Mouse (Mus musculus): Measurements from ENCODE around the gene Asb17. TPM values are rescaled to one million over a fixed set of nuclear protein-coding genes. Genes with fewer than 3 reads are reported as not detected.
A peak's percentile ranks its signal among the peaks of the same experiment; 100 is the strongest.
"Not testable (repeated sequence)": the region's sequence is repeated elsewhere in the genome, so short reads cannot be mapped to it uniquely, and the experiment has no call there.

The Asb17 gene
- polyA plus RNA-seq, 1 experiment from 2014 or later: 0.12 TPM

DNA sequence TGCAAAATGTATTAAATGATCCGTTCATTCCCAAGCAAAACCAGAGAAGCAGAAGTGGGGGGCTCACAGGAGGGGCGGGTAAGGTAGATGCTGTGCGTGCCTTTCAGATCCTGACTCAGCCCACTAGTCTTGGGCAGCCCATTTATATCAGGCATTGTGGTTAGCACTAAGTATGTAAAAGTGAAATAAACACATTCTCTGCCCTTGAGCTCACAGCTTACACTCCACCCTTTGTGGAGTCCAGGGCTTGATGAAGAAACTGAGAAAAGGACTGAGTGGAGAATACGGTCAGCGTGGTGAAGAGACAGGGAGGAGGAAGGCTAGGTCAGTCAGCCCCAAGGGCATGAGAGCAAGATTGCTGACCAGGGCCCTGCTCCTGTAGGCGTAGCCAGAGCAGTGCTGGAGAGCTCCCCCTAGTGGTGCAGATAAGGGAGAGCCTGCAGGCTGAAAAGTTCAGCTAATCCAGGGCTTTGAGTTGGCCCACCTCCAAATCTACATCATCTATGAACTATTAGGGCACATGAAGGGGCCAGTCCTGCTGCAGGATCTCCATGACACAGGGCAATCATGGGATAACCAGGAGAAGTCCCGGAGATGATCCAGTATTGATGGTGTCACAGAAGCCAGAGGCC lies 8.4 kb upstream of the Asb17 start:
- Histone ChIP-seq H3K4me1 (no peaks in the 10 kb centered on the region), H3K9me3 (replicated peaks) (no peaks in the 10 kb centered on the region), H3K27ac (no peak overlapping the region), H3K4me3 (replicated peaks) (no peak overlapping the region), H3K36me3 (no peaks in the 10 kb centered on the region), H3K4me2 (no peak overlapping the region), H3K27me3 (no peaks in the 10 kb centered on the region), H3K9ac (no peak overlapping the region)
- ATAC-seq (replicated peaks; ENCODE audit: low FRiP score): 0 out of 2 replicates have a peak, but pooled peaks have one; percentile 63
- 60% methylated on average over 7 of the region's 7 CpGs for WGBS

DNA sequence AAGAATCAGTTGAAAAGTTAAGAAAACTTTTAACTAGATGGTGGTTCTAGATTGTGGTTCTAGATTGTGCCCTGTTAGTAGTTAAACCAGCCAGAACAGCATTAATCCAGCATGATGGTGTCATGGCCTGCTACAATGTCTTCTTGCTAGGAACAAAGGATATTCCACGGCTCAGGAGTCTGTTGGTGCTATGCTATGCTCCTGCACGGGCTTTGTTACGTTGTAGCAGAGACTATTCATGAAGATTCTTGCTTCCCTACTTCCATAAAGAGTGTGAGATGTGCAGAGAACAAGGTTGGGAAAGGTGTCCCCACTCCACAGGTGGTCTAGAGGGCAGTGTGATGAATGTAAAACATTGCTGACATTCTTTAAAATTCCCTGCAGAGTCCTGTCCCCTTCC lies 7.7 kb upstream of the Asb17 start:
- ATAC-seq (replicated peaks; ENCODE audit: low FRiP score): no peak
- H3K4me3 ChIP-seq (replicated peaks): no peak overlapping the region
- no peak overlapping the region for H3K4me2 ChIP-seq
- no peak overlapping the region for H3K9ac ChIP-seq
- H3K36me3 ChIP-seq: no peaks in the 10 kb centered on the region
- WGBS: 82% methylated on average over 3 of the region's 3 CpGs
- H3K9me3 ChIP-seq (replicated peaks): no peaks in the 10 kb centered on the region
- no peak overlapping the region for H3K27ac ChIP-seq
- H3K4me1 ChIP-seq: no peaks in the 10 kb centered on the region
- H3K27me3 ChIP-seq: no peaks in the 10 kb centered on the region

DNA sequence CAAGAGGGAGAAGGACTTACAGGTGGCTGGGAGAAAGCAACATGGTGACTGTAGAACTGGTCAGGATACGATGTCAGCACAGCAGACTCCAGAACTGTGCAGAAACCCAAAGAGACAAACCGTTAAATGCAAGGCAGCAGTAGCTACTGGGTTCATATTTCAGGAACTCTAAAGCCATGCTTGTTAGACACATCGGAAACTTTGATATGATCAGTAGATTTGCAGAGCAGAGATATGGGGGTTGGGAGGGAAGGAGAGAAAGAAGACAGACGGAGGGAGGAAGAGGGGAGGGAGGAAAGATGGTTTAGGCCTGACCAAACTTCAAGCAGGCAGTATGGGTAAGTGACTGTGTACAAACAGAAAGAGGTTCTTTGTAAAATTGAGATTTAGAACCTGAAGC lies 6.4 kb upstream of the Asb17 start:
- 31% methylated on average over 4 of the region's 4 CpGs for WGBS
- no peaks in the 10 kb centered on the region for H3K36me3 ChIP-seq
- H3K9me3 ChIP-seq (replicated peaks): no peaks in the 10 kb centered on the region
- no peak for ATAC-seq (replicated peaks; ENCODE audit: low FRiP score)
- no peaks in the 10 kb centered on the region for H3K27me3 ChIP-seq
- no peak overlapping the region for H3K4me3 ChIP-seq (replicated peaks)
- no peak overlapping the region for H3K27ac ChIP-seq
- no peak overlapping the region for H3K9ac ChIP-seq
- no peak overlapping the region for H3K4me2 ChIP-seq
- no peaks in the 10 kb centered on the region for H3K4me1 ChIP-seq

DNA sequence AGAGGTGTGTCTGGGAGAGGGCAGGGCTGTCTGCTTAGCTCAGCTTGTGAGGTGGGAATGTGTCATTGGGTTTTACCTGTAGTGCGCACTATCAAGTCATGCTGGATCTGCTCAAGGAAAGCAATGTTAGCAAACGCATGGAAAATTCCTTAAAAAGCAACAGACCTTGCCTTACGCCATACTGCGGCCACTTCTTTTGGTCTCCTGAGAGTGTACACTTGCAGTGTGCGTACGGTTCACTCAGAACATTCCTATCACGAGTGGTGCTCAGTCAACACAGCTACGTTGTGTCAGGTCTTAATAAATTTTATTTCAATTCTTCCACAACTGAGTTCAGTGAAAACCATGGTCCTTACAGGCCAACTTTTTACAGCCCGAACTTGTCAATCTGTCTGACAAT lies 748 bp downstream of the Asb17 start:
- WGBS: 91% methylated on average over 9 of the region's 9 CpGs

DNA sequence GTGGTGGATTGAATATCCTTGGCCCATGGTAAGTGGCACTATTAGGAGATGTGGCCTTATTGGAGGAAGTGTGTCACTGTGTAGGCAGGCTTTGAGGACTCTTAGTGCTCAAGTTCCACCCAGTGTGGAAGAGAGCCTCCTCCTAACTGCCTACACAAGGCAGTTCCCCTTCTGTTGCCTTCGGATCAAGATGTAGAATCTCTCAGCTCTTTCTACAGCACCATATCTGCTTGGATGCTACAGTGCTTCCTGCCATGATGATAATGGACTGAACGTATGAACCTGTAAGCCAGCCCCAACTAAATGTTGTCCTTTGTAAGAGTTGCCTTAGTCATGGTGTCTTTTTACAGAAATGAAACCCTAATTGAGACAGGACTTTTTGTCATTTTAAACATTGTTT lies 1.5 kb downstream of the Asb17 start:
- H3K27me3 ChIP-seq: no peaks in the 10 kb centered on the region; the same call in 1 of the 2 replicates
- no peaks in the 10 kb centered on the region for H3K36me3 ChIP-seq
- no peak overlapping the region for H3K4me3 ChIP-seq (replicated peaks)
- no peak for ATAC-seq (replicated peaks; ENCODE audit: low FRiP score)
- no peak overlapping the region for H3K4me2 ChIP-seq
- no peak overlapping the region for H3K27ac ChIP-seq
- 0 out of 2 replicates have a peak, but pooled peaks cover 7% of the 10 kb centered on the region for H3K4me1 ChIP-seq
- no peaks in the 10 kb centered on the region for H3K9me3 ChIP-seq (replicated peaks)
- H3K9ac ChIP-seq: no peak overlapping the region
- 88% methylated on average over 2 of the region's 2 CpGs for WGBS

More for the DNA sequence above, 748 bp downstream of the Asb17 start:
- Histone ChIP-seq H3K9me3 (replicated peaks) (no peaks in the 10 kb centered on the region), H3K4me3 (replicated peaks) (no peak overlapping the region), H3K27ac (no peak overlapping the region), H3K9ac (no peak overlapping the region), H3K4me1 (0 out of 2 replicates have a peak, but pooled peaks cover 6% of the 10 kb centered on the region), H3K27me3 (no peaks in the 10 kb centered on the region; the same call in 1 of the 2 replicates), H3K36me3 (no peaks in the 10 kb centered on the region), H3K4me2 (no peak overlapping the region)
- no peak for ATAC-seq (replicated peaks; ENCODE audit: low FRiP score)

DNA sequence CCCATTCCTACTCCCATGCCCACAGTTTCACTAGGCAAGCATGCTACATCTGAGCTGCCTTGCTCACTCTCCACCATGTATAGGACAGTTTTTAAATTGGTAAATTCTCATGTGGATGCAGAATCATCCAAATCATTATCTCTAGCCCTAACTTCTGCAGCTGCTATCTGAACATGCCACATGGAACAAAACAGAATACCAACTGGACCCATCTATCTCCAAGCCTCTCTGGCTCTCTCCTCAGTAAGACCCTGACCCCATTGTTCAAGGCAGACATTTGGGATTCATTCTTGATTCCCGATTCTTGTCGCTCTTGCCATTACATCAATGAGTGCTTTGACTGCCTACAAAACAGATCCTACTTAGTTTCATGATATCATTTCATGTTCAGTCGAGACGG lies 2.1 kb downstream of the Asb17 start:
- H3K27me3 ChIP-seq: no peaks in the 10 kb centered on the region; the same call in 1 of the 2 replicates
- H3K9ac ChIP-seq: no peak overlapping the region
- H3K4me1 ChIP-seq: 0 out of 2 replicates have a peak, but pooled peaks cover 7% of the 10 kb centered on the region
- H3K9me3 ChIP-seq (replicated peaks): no peaks in the 10 kb centered on the region
- H3K27ac ChIP-seq: no peak overlapping the region
- no peak overlapping the region for H3K4me3 ChIP-seq (replicated peaks)
- 88% methylated on average over 4 of the region's 4 CpGs for WGBS
- H3K36me3 ChIP-seq: no peaks in the 10 kb centered on the region
- H3K4me2 ChIP-seq: no peak overlapping the region
- ATAC-seq (replicated peaks; ENCODE audit: low FRiP score): no peak

DNA sequence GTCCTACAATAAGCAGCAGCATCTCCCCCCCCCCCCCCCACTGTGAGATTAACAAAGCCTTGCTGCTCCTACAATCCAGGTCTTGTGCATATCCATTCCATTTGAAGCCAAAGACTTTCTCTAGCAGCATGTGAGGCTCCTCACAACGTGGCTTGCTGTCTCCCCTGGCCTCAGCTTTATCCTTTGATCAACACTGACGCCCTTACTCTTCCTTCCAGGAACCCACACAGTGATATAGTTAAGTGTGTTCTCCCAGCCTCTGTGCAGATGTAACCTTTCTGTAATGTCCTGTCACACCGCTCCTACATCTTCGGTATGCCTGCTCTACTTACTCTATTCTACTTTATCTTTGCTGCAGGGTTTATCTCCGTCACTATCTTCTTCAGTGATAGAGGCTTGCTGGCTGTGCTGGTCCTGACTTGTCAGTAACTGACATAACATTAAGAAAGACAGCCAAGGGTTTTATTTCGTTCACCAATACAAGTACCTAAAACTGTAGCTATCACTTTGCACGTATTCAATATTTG lies 3.3 kb downstream of the Asb17 start:
- H3K27ac ChIP-seq: no peak overlapping the region
- no peaks in the 10 kb centered on the region; the same call in 1 of the 2 replicates for H3K27me3 ChIP-seq
- H3K9me3 ChIP-seq (replicated peaks): no peaks in the 10 kb centered on the region
- no peak overlapping the region for H3K4me3 ChIP-seq (replicated peaks)
- no peak overlapping the region for H3K4me2 ChIP-seq
- no peak overlapping the region for H3K9ac ChIP-seq
- H3K36me3 ChIP-seq: no peaks in the 10 kb centered on the region
- 81% methylated on average over 7 of the region's 7 CpGs for WGBS
- 0 out of 2 replicates have a peak, but pooled peaks cover 7% of the 10 kb centered on the region for H3K4me1 ChIP-seq
- ATAC-seq (replicated peaks; ENCODE audit: low FRiP score): no peak

DNA sequence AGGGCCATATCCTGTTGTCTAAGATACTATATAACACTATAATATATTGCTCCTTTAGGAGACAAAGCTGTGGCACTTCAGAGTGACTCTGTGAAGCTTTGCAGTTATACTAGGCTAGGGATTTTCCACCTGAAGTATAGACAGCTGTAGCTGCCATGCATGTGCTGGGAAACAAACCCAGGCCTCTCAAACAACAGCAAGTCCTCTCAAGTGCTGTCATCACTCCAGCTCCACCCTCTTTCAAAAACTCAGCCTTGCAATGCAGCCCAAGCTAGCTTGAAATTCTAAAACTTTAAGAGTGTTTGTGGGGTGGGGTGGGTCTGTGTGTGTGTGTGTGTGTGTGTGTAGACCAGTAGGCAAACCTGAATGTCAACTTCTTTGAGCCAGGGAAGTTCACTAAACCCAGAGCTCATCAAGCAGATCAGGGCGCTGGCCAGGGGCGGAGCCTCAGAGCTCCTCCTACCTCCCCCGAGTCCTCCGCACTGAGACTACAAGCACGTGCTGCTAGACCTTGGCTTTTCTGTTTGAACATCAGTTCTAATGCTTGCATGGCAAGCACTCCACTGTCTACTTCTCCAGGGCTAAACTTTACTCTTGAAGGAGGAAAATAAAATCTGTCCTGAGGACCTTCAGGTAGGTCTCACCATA lies 5.5 kb downstream of the Asb17 start:
- peak; percentile 89 for ATAC-seq (replicated peaks; ENCODE audit: low FRiP score)
- Histone ChIP-seq H3K27me3 (no peaks in the 10 kb centered on the region; the same call in 1 of the 2 replicates), H3K9ac (no peak overlapping the region), H3K4me3 (replicated peaks) (no peak overlapping the region), H3K9me3 (replicated peaks) (no peaks in the 10 kb centered on the region), H3K27ac (no peak overlapping the region), H3K4me1 (0 out of 2 replicates have a peak, but pooled peaks cover 7% of the 10 kb centered on the region), H3K4me2 (peak overlapping the region; percentile 29), H3K36me3 (no peaks in the 10 kb centered on the region)
- 3% methylated on average over 5 of the region's 5 CpGs for WGBS

DNA sequence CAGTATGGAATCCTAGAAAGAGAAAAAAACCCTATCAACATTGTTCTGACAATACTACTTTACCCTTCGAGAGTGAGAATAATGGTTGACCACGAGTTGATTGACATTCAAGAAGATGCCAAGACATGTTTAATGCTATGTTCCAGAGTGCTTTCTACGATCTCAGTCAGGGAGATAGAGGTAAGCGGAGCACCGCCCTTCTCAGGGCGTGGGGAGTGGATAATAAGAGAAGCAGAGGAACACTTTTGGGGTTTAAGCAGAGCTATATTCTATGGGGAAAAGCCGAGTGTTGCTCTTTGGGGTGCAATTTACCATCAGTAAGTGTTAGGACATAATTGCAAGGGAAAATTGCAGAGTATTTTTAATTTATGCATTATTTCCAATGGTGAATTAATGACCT lies 6.8 kb downstream of the Asb17 start:
- no peaks in the 10 kb centered on the region; the same call in 1 of the 2 replicates for H3K27me3 ChIP-seq
- H3K9me3 ChIP-seq (replicated peaks): no peaks in the 10 kb centered on the region
- no peak overlapping the region for H3K27ac ChIP-seq
- no peak overlapping the region for H3K4me2 ChIP-seq
- no peak overlapping the region for H3K4me3 ChIP-seq (replicated peaks)
- 86% methylated on average over 7 of the region's 7 CpGs for WGBS
- no peaks in the 10 kb centered on the region for H3K36me3 ChIP-seq
- H3K9ac ChIP-seq: no peak overlapping the region
- ATAC-seq (replicated peaks; ENCODE audit: low FRiP score): no peak
- H3K4me1 ChIP-seq: 0 out of 2 replicates have a peak, but pooled peaks cover 7% of the 10 kb centered on the region

DNA sequence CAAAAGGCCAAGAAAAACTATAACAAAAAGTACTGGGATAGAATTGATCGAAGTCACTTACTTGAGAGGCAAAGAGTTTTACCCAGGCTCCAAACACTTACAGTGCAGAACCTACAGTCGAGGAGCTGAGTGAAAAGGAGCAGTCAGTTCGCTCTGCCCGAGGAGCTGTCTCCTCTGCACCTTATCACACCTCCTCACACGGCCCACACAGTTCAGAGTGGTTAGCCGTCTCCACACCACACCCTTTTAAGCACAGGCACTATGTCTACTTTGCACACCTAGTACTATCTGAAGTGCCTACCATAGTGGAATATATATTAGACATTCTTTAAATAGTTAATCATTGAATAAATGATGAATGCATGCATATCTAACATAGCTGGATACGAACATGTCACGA lies 8.3 kb downstream of the Asb17 start:
- peak; percentile 86; the same call in 1 of the 2 replicates for ATAC-seq (replicated peaks; ENCODE audit: low FRiP score)
- Histone ChIP-seq H3K27me3 (no peaks in the 10 kb centered on the region; the same call in 1 of the 2 replicates), H3K4me3 (replicated peaks) (no peak overlapping the region), H3K9me3 (replicated peaks) (no peaks in the 10 kb centered on the region), H3K4me2 (no peak overlapping the region), H3K27ac (no peak overlapping the region), H3K4me1 (0 out of 2 replicates have a peak, but pooled peaks cover 7% of the 10 kb centered on the region), H3K9ac (no peak overlapping the region), H3K36me3 (no peaks in the 10 kb centered on the region)
- 73% methylated on average over 8 of the region's 8 CpGs for WGBS

DNA sequence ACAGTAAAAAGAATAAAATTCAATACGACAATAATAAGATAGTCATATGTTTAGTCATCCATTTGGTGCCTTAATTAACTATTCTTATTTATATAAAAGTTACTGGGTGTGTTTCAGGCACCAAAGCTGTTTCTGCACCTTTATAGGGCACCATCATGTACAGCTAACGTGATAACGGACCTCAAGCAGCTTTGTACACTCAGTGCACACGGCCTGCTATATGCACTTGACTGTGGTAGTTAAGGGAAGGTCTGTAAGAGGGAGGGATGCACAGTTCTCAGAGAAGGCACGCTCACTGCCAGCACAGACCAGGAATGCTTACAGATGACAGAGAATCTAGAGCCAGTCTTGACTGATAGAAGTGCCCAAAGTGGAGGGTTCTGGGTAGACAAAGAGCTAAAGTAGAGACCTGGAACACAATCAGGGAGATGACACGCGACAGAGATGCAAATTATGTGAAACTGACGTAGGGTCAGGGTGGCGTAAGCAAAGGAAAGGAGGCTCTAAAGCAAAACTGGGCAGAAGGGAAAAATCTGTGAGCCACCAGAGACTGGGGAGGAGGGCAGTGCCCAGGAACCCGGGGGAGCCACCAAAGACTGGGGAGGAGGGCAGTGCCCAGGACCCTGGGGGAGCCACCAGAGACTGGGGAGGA lies 14.5 kb downstream of the Asb17 start:
- no peaks in the 10 kb centered on the region for H3K4me1 ChIP-seq
- no peak overlapping the region for H3K4me2 ChIP-seq
- H3K9ac ChIP-seq: no peak overlapping the region
- no peaks in the 10 kb centered on the region for H3K9me3 ChIP-seq (replicated peaks)
- no peaks in the 10 kb centered on the region for H3K36me3 ChIP-seq
- ATAC-seq (replicated peaks; ENCODE audit: low FRiP score): no peak
- H3K27ac ChIP-seq: no peak overlapping the region
- no peaks in the 10 kb centered on the region for H3K27me3 ChIP-seq
- H3K4me3 ChIP-seq (replicated peaks): no peak overlapping the region
- 81% methylated on average over 10 of the region's 10 CpGs for WGBS

DNA sequence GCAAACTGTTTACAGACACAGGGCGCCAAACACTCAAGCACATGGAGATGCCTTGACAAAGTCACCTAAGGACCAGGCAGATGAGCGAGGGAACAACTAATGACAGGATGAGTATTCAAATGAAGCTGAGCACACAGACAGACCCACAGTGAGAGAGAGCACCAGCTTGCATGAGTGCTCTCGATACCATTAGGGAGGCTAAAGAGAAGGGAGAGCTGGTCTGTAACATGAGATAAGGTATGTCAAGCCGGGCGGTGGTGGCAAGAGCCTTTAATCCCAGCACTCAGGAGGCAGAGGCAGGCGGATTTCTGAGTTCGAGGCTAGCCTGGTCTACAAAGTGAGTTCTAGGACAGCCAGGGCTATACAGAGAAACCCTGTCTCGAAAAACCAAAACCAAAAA lies 16.4 kb downstream of the Asb17 start:
- not testable (repeated sequence) for H3K27ac ChIP-seq; H3K4me1 ChIP-seq; H3K36me3 ChIP-seq; H3K27me3 ChIP-seq; H3K4me3 ChIP-seq (replicated peaks); H3K9ac ChIP-seq; ATAC-seq (replicated peaks; ENCODE audit: low FRiP score); H3K9me3 ChIP-seq (replicated peaks); H3K4me2 ChIP-seq
- WGBS: 86% methylated on average over 8 of the region's 8 CpGs
